Mouse (Mus musculus) inflammation-experienced regulatory T-cells, adult 16 weeks (primary cell): ENCODE results near the gene Bbs9. TPM values are rescaled to one million over a fixed set of nuclear protein-coding genes. Genes with fewer than 3 reads are reported as not detected.

Experiments
- polyA plus RNA-seq: library from polyadenylated mRNA; unstranded; fragments of 100-300 nt; shearing (Covaris generic); gene quantifications from one replicate; pipeline ENCODE4 v1.2.1, GENCODE M21; 2017

Gene Bbs9
- 19.1 TPM for polyA plus RNA-seq

DNA sequence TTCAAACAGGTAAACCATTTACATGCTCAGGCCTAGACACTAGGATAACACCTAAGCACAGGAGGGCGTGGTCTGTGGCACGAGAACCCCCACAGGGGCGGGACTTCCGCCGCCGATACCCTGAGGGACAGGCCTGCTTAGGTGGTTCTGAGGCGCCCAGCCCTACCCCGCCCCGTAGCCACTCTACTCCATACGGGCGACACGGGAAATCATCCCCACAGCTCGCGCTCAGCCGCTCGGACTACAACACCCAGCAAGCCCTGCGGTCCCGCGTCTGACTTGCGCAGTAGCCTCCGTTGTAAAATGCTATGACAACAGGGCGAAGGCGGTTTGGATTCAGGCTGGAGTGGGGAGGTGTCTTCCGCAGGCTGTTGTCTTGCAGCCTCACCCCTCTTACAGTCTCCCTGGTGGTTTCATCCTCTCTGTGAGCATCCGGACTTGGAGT lies at the start of gene Bbs9:
TSS of gene Bbs9 (plus strand) at position 292 of the 445 bp plus-strand sequence.

DNA sequence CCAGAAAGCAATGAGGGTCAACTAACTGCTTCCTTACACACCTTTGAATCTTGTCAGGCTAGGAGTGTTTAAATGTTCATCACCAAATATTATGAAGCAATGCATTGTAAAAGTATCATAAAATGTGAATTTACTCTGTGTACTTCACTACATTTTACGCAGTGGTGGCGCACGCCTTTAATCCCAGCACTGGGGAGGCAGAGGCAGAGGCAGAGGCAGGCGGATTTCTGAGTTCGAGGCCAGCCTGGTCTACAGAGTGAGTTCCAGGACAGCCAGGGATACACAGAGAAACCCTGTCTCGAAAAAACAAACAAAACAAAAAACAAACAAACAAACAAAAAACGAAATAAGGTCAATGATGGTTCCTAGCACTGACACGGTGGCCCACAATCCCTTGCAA lies 21.5 kb upstream of the Bbs9 start, which contains the start of gene Gm17545:
TSS of gene Gm17545 (plus strand) at position 301 of the 400 bp plus-strand sequence.

DNA sequence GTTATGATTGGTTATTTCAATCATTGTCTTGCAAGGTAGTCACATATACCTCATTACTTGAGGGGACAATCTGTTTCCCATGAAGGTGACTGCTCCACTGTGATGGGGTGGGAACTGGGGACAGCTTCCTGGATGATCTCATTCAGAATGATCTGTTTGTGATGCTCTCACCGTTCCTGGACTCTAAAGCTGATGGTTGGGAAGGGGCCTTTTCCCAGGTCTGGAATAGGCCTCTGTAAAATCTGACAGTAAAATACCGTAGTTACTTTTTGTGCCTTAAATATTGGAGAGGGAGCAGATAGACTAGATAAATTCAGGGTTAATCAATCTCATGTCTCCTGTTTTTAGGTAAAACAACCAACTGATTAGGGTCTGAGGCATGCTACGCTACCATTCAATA lies 5.9 kb upstream of the Bbs9 start, which contains the start of gene Rp9:
TSS of gene Rp9 (minus strand) at position 101 of the 400 bp plus-strand sequence.

Other genes with a start within 250 kb of the Bbs9 start
- gene Zfp599, start 215.8 kb upstream of the Bbs9 start, polyA plus RNA-seq: 7.4 TPM
- 18.0 TPM for gene Zfp810, start 168.1 kb upstream of the Bbs9 start, polyA plus RNA-seq
- gene Anln, start 86.5 kb upstream of the Bbs9 start, polyA plus RNA-seq: 1.5 TPM
- 1.0 TPM for gene 9530077C05Rik, start 64.2 kb upstream of the Bbs9 start, polyA plus RNA-seq
- not detected for gene Gm17545, start 21.4 kb upstream of the Bbs9 start, polyA plus RNA-seq
- 33.3 TPM for gene Rp9, start 6.0 kb upstream of the Bbs9 start, polyA plus RNA-seq